Mouse (Mus musculus) limb, embryonic 12.5 days (tissue): ENCODE data around the gene Tpd52l1. TPM values are rescaled to one million over a fixed set of nuclear protein-coding genes. Genes with fewer than 3 reads are reported as not detected.
"Not testable (repeated sequence)": the region's sequence is repeated elsewhere in the genome, so short reads cannot be mapped to it uniquely, and the experiment has no call there.

Experiments used
- ATAC-seq: fragments of 200-750 bp; cut with Nextera tagmentation; 2 replicates; pipeline ENCODE4 v1.8.0; 2017; ENCODE audit warnings: low read depth, moderate TSS enrichment; ENCODE audit not compliant: insufficient number of reproducible peaks, insufficient read depth, low FRiP score, low TSS enrichment
- H3K27ac ChIP-seq: fragments of 300-500 bp; sonication (generic); 2 replicates; pipeline ENCODE4 v1.5.1; 2016; ENCODE audit warnings: mild to moderate bottlenecking, moderate library complexity
- H3K27me3 ChIP-seq: fragments of 300-500 bp; sonication (generic); 2 replicates; pipeline ENCODE4 v1.6.1; 2016; ENCODE audit warnings: mild to moderate bottlenecking, moderate library complexity
- H3K36me3 ChIP-seq: fragments of 300-500 bp; sonication (generic); 2 replicates; pipeline ENCODE4 v1.6.1; 2016; ENCODE audit warnings: mild to moderate bottlenecking, moderate library complexity
- H3K4me1 ChIP-seq: fragments of 300-500 bp; sonication (generic); replicated peaks from 2 replicates; pipeline ENCODE4 v1.6.1; 2016
- H3K4me2 ChIP-seq: fragments of 300-500 bp; sonication (generic); 2 replicates; pipeline ENCODE4 v1.6.1; 2016; ENCODE audit warnings: mild to moderate bottlenecking, moderate library complexity
- H3K4me3 ChIP-seq: fragments of 300-500 bp; sonication (generic); replicated peaks from 2 replicates; pipeline ENCODE4 v1.5.1; 2016; ENCODE audit warnings: mild to moderate bottlenecking
- H3K9ac ChIP-seq: fragments of 300-500 bp; sonication (generic); replicated peaks from 2 replicates; pipeline ENCODE4 v1.6.1; 2016; ENCODE audit warnings: mild to moderate bottlenecking, moderate library complexity
- H3K9me3 ChIP-seq: fragments of 300-500 bp; sonication (generic); 2 replicates; pipeline ENCODE4 v1.6.1; 2016; ENCODE audit warnings: mild to moderate bottlenecking, moderate library complexity
- WGBS: fragments of 180-500 bp; shearing (Covaris S2); methylation state at CpG from one replicate; pipeline ENCODE4 v1.1.7; 2016; 5-methylcytosine and 5-hydroxymethylcytosine counted together
- polyA plus RNA-seq: library from polyadenylated mRNA; unstranded; fragments of >200 nt; fragmentation: Nextera tagmentation; extraction: Ambion mirVana; gene quantifications from 2 replicates; pipeline ENCODE4 v1.2.1, GENCODE M21; 2016

Gene Tpd52l1
- polyA plus RNA-seq, 1 experiment from 2014 or later: 40.9 TPM

DNA sequence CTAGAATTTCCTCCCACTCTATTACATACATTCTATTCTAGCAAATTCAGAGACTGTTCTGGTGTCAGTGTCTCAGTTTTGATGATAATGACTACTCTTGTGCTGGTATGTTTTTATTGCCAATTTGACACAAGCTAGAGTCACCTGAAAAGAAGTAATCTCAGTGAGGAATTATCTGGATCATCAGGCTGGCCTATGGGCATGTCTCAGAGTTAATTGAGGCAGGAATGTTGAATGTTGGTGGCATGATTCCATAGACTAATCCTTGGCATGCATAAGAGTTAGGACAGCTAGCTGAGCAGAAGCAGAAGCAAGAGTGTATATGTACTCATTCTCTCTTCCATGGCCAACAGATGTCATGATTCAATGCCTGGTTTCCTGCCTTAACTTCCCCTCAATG, 27.8 kb downstream of the Tpd52l1 start:
- Histone ChIP-seq H3K4me3 (no peak overlapping the region), H3K9ac (no peak overlapping the region), H3K4me1 (0 out of 2 replicates have a peak, but pooled peaks cover 6% of the 10 kb centered on the region), H3K9me3 (no peaks in the 10 kb centered on the region), H3K27me3 (no peaks in the 10 kb centered on the region), H3K36me3 (no peaks in the 10 kb centered on the region), H3K27ac (no peak overlapping the region), H3K4me2 (no peak overlapping the region)
- ATAC-seq: no peak

DNA sequence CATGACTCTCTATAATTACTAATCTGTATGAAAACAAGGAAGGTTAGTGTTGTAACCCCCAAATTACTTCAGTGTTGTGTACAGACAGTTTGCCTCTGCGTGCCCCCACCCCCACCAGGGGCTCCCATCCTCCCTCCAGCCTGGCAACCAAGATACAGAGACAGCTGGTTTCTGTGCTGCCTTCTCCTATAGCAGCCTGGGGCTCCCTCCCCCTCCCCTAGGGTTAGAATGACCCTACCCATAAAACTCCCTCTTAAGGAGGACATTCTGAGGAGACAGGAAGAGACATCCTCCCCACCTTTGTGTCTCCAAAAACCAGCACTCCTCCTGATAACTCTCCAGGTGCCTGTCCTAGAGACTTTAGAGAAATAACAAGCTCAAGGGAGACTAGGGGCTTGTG, 52.8 kb downstream of the Tpd52l1 start:
- Histone ChIP-seq H3K4me3 (no peak overlapping the region), H3K4me2 (no peak overlapping the region), H3K9me3 (no peaks in the 10 kb centered on the region), H3K27me3 (no peaks in the 10 kb centered on the region), H3K4me1 (peaks cover 5% of the 10 kb centered on the region), H3K36me3 (no peaks in the 10 kb centered on the region), H3K27ac (no peak overlapping the region), H3K9ac (no peak overlapping the region)
- ATAC-seq: no peak
- WGBS: 0% methylated on average over 1 of the region's 1 CpGs

DNA sequence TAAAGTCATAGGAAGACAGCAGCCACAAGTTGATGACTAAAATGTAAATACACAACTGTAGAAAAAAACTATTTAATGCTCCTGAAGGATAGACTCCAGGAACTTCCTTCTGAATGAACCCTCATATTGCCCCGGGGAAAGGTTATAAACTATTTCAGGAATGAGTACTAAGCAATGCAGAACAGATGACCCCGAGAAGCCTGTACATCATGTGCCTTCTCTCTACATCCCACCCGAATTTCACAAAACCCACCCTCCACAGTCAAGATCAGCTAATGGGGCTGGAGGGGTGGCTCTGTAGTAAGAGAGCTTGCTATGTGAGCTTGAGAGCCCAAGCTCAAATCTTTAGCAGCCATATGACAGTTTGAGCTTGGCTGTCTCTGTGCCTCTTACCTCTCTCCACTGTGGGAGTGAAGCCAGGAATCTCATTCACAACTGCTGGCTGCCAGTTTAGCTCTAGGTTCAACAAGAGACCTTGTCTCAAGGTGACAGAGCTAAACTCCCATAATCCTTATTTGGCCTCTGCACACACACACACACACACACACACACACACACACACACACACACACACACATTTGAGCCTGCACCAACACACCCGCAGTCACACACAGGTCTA, 54.9 kb downstream of the Tpd52l1 start:
- H3K27me3 ChIP-seq: no peaks in the 10 kb centered on the region
- H3K4me3 ChIP-seq: no peak overlapping the region
- no peak overlapping the region for H3K9ac ChIP-seq
- H3K27ac ChIP-seq: no peak overlapping the region
- H3K36me3 ChIP-seq: no peaks in the 10 kb centered on the region
- H3K4me2 ChIP-seq: no peak overlapping the region
- H3K9me3 ChIP-seq: no peaks in the 10 kb centered on the region
- ATAC-seq: no peak
- WGBS: 58% methylated on average over 4 of the region's 4 CpGs
- peaks cover 5% of the 10 kb centered on the region for H3K4me1 ChIP-seq

DNA sequence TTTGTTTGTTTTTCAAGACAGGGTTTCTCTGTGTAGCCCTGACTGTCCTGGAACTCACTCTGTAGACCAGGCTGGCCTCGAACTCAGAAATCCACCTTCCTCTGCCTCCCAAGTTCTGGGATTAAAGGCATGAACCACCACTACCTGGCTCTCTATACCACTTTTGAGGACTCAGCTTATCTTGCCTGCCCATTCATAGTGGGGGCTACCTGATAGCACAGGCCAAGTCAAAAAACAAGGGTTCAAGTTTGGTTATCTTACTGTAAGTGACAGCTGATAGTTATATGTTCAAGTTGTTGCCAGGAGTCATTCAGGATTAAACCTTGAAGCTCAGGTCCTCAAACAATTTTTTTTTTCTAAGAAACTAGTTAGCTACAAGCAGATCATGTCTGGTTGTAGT, 57.2 kb downstream of the Tpd52l1 start:
- H3K27ac ChIP-seq, H3K9me3 ChIP-seq, H3K4me3 ChIP-seq, ATAC-seq, H3K36me3 ChIP-seq, H3K27me3 ChIP-seq, H3K9ac ChIP-seq, H3K4me2 ChIP-seq, H3K4me1 ChIP-seq: not testable (repeated sequence)
- 90% methylated on average over 1 of the region's 1 CpGs for WGBS

DNA sequence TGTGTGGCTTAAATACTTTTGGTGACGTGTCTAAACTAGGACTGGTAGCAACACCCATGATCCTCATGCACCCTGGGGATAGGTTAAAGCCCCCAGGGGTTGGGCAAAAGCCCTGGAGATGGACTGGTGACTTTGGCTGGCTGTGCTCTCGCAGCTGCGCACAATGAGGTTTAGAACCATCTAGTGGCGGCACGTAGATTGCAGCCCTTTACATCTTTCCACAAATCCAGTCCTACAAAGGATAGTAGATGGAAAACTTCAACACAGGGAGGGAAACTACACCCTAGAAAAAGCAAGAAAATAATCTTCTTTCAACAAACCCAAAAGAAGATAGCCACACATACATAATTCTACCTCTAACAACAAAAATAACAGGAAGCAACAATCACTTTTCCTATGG, 75.6 kb downstream of the Tpd52l1 start:
- H3K9me3 ChIP-seq, H3K9ac ChIP-seq, H3K4me2 ChIP-seq: not testable (repeated sequence)

DNA sequence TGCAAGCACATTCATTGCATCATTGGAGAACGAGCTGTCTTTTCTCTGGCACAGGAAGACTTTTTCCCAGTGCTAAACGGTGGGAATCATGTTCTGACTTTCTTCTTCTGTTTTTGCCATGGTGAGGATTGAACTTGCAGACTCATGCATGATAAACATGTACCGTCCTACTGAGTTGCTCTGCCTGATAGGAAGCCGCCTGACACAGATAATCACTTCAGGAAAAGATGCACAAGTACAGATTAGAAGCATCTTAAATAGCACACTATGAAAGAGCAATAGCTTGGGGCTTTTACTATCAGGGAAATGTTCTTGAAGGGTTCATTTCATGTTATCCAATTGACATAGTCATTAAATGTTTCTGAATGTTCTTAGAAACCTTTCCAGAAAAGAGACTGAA, 86.0 kb downstream of the Tpd52l1 start:
- Histone ChIP-seq H3K4me1 (no peaks in the 10 kb centered on the region), H3K27ac (no peak overlapping the region), H3K4me2 (no peak overlapping the region), H3K27me3 (no peaks in the 10 kb centered on the region), H3K9ac (no peak overlapping the region), H3K4me3 (no peak overlapping the region), H3K9me3 (no peaks in the 10 kb centered on the region), H3K36me3 (no peaks in the 10 kb centered on the region)
- 88% methylated on average over 4 of the region's 4 CpGs for WGBS
- ATAC-seq: no peak

More for the DNA sequence above, 75.6 kb downstream of the Tpd52l1 start:
- not testable (repeated sequence) for ATAC-seq, H3K27me3 ChIP-seq, H3K36me3 ChIP-seq, H3K4me1 ChIP-seq, H3K4me3 ChIP-seq, H3K27ac ChIP-seq
- WGBS: 22% methylated on average over 4 of the region's 5 CpGs

DNA sequence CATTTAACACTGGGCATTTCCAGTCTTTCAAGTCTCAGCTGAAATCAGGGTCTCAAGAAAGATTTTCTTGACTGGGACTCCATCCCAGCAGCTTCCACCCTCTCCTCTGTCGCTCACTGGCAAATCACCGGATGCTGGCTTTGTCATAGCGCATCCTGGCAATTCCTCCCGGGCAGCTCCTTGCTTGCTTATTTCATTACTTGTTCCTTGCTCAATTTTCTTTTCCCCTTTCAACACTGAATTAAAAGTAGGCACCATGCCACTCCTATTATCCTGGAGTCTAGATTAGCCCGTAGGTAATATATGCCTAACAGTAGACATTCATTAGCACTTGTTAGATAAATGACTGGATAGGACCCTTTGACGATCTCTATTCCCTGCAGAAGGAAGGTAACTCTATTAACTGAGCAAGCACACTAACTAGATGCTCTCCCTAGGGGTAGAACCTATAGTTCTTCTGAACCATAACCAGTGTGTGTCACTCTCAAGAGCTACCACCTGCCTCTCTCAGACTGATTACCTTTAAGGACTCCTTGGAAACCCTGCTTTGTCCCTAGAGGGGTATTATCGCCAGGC, 90.8 kb downstream of the Tpd52l1 start:
- H3K4me1 ChIP-seq: no peaks in the 10 kb centered on the region
- no peak for ATAC-seq
- H3K9ac ChIP-seq: no peak overlapping the region
- no peaks in the 10 kb centered on the region for H3K9me3 ChIP-seq
- H3K27me3 ChIP-seq: no peaks in the 10 kb centered on the region
- WGBS: 78% methylated on average over 7 of the region's 7 CpGs
- no peak overlapping the region for H3K4me2 ChIP-seq
- H3K27ac ChIP-seq: no peak overlapping the region
- H3K4me3 ChIP-seq: no peak overlapping the region
- H3K36me3 ChIP-seq: no peaks in the 10 kb centered on the region

DNA sequence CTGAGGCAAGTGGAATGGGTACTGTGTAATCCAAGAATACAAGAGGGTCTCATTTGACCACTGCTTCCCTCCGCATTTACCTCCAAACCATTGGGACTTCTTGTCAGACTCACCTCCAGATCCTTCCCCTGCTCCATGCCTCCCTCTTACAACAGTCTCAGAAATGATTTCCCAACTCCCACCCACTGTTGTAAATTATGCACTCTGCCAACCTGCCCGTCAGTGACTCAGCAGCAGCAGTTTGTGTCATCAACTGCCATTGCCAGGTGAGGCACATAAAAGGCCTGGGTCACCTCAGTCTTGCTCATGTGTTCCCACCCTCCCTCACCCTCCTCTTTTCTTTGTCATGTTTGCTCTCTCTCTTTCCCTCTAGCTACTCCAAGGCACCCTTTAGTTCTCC, 91.6 kb downstream of the Tpd52l1 start:
- whole genome bisulfite sequencing: 69% methylated on average over 2 of the region's 2 CpGs

DNA sequence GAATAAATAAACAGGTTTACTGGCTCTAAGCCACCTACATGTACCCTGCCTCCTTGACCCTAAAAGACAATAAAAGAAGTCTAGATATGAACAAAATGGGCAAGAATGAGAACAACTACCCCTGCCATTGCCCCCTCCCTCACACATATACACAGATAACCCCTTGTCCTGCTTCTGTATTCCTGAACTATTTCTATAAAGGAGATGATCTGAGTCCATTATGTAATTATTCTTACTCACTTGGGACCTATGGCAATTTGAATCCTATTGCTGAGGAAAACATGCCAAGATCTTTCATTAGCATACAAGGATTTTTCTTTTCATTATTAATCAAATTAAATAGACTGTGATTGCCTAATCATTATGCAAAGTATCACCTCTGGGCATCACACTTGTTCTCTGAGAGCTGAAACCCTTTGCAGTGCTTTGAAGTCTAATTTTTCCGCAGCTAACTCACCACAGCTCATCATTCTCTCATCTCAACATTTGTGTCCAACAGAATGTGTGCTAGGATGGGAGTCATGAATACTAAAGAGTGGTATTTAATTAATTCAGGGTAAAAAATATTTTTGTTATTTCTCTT, 92.8 kb downstream of the Tpd52l1 start:
- Histone ChIP-seq H3K36me3 (no peaks in the 10 kb centered on the region), H3K27me3 (no peaks in the 10 kb centered on the region), H3K9me3 (no peaks in the 10 kb centered on the region), H3K4me2 (no peak overlapping the region), H3K27ac (no peak overlapping the region), H3K9ac (no peak overlapping the region), H3K4me1 (no peaks in the 10 kb centered on the region), H3K4me3 (no peak overlapping the region)
- WGBS: 86% methylated on average over 1 of the region's 1 CpGs
- ATAC-seq: no peak

More for the DNA sequence above, 91.6 kb downstream of the Tpd52l1 start:
- Histone ChIP-seq H3K9ac (no peak overlapping the region), H3K27me3 (no peaks in the 10 kb centered on the region), H3K4me1 (no peaks in the 10 kb centered on the region), H3K4me3 (no peak overlapping the region), H3K9me3 (no peaks in the 10 kb centered on the region), H3K27ac (no peak overlapping the region), H3K36me3 (no peaks in the 10 kb centered on the region), H3K4me2 (no peak overlapping the region)
- no peak for ATAC-seq

DNA sequence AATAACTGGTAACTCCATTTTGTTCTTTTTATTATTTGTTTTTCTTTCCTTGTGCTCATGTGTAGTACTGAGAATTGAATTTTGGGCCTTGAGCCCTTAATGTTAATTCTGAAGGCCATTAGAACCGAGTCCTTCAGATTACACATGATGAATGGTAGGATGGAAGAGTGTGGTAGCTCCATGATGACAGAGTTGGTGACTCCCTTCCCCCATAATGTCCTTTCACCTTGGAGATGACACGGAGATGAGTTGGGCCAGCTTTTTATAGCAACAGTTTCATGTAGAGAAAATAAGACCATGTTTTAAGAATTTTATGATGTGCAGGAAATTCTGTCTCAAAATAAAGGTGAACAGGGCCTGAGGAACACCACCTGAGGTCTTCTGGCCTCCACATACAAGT, 94.7 kb downstream of the Tpd52l1 start:
- Histone ChIP-seq H3K36me3 (no peaks in the 10 kb centered on the region), H3K4me1 (no peaks in the 10 kb centered on the region), H3K27ac (no peak overlapping the region), H3K9ac (no peak overlapping the region), H3K27me3 (no peaks in the 10 kb centered on the region), H3K4me2 (no peak overlapping the region), H3K9me3 (no peaks in the 10 kb centered on the region), H3K4me3 (no peak overlapping the region)
- 92% methylated on average over 2 of the region's 2 CpGs for WGBS
- ATAC-seq: no peak

DNA sequence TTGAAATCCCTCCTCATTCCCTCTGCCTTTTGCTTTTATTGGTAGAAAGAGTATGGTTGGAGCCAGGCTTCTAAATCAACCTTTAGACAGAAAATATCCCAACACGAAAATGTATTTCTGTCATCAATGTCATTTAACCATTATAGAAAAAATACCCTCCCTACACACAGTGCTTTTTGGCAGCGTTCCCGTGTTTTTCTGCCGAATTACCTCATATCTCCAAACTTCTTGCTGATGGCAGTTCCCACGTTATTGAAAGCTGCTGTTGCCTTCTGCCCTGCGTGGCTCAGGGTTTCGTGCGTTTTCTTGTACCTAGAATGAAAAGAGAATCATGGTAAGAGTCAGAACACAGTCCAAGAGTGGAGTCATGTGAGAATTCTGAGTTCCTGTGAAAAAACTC, 99.4 kb downstream of the Tpd52l1 start:
- H3K4me1 ChIP-seq: no peaks in the 10 kb centered on the region
- H3K9me3 ChIP-seq: no peaks in the 10 kb centered on the region
- 87% methylated on average over 8 of the region's 8 CpGs for WGBS
- ATAC-seq: no peak
- H3K27me3 ChIP-seq: no peaks in the 10 kb centered on the region
- H3K36me3 ChIP-seq: no peaks in the 10 kb centered on the region
- no peak overlapping the region for H3K27ac ChIP-seq
- no peak overlapping the region for H3K4me3 ChIP-seq
- H3K4me2 ChIP-seq: no peak overlapping the region
- no peak overlapping the region for H3K9ac ChIP-seq

DNA sequence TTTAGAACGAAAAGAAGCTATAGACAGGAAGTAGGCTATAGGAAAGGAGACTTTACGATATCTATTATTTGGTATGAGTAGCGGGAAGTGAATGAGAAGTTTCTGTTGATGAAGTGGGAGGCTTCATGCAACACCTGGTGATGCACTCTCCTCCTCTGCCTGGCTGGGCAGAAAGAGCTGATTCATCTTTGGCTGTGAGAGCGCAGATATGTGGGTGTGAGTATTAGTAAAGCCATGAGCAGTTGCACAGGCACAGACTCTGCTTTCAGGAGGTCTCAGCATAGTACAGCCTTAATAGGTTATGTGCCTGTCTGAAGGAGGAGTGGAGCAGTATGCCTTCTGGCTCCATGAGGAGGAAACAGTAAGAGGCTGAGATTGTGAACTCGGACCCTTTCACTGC, 109.3 kb downstream of the Tpd52l1 start:
- 86% methylated on average over 5 of the region's 5 CpGs for WGBS
- no peak for ATAC-seq
- Histone ChIP-seq H3K36me3 (no peaks in the 10 kb centered on the region), H3K9me3 (no peaks in the 10 kb centered on the region), H3K4me1 (no peaks in the 10 kb centered on the region), H3K4me3 (no peak overlapping the region), H3K4me2 (no peak overlapping the region), H3K27me3 (no peaks in the 10 kb centered on the region), H3K9ac (no peak overlapping the region), H3K27ac (no peak overlapping the region)
